Mouse (Mus musculus): ENCODE measurements around the gene Clec16a. TPM values are rescaled to one million over a fixed set of nuclear protein-coding genes. Genes with fewer than 3 reads are reported as not detected.

The Clec16a gene
- polyA plus RNA-seq, 1 experiment = 15.7 TPM

DNA sequence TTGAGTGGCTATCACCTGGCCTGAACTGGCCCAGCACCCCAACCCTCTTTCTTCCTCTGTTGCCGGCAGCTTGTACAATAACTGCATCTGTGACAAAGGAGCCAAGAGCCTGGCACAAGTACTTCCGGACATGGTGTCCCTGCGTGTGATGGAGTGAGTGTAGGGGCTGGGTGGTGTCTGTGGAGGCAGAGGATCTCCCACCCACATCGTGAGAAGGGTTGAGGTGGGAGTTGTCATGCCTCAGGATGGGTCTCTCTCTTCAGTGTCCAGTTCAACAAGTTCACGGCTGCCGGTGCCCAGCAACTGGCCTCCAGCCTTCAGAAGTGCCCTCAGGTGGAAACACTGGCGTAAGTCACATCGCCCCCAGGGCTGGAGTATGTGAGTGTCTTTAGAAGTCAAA, 21.5 kb upstream of the Clec16a start:
- Histone ChIP-seq H3K27ac (ENCODE audit: insufficient read depth, low read depth, low read length) (no peak overlapping the region), H3K4me3 (ENCODE audit: insufficient read depth, low read depth, low read length) (no peak overlapping the region), H3K27me3 (replicated peaks; ENCODE audit: control insufficient read depth, insufficient read depth, low read length) (no peaks in the 10 kb centered on the region), H3K36me3 (ENCODE audit: control insufficient read depth, insufficient read depth, low read length) (no peaks in the 10 kb centered on the region), H3K4me1 (ENCODE audit: control insufficient read depth, insufficient read depth, low read length) (0 out of 2 replicates have a peak, but pooled peaks cover 5% of the 10 kb centered on the region)
- DNase-seq = no peak
- TF ChIP-seq CTCF (conservative IDR thresholded peaks at IDR 0.05; ENCODE audit: insufficient read depth, insufficient read length, low read depth, low read length) = no peak
- no peak for TF ChIP-seq POLR2A (IDR thresholded peaks at IDR 0.05; ENCODE audit: low read depth, low read length)
- 92% methylated on average over 8 of the region's 8 CpGs for WGBS

DNA sequence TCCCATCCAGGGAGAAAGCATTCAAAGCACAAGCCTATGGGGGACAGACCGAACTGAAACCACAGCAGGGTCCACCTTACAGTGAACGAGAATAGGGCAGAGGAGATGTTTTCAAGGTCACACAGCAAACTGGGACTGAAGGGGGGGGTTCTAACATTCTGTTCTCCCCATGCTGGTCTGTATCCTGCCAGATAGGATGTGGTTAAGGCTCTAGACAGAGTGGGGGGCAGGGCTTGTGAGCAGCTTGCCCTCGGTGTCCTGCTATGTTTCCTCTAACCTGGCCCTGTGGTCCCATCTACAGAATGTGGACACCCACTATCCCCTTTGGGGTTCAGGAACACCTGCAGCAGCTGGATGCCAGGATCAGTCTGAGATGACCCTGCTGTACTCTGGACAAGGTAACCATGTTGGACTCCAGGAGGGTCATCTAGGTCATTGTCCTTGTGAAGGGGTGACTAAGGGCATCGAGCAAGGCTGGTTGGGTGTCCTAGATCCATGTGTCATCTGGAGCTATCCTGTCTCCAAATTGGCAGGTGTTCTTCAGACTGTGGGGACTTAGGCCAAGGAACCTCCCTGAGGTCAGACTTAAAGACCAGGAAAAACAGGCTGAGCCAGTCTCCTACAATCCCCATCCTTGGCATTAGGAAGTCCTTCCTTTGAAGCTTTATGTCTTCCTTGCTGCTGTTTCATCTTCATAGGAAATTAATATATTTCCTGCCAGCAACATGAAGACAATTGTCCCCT, 20.1 kb upstream of the Clec16a start:
- 65% methylated on average over 4 of the region's 4 CpGs for WGBS
- Histone ChIP-seq H3K36me3 (ENCODE audit: control insufficient read depth, insufficient read depth, low read length) (no peaks in the 10 kb centered on the region), H3K4me1 (ENCODE audit: control insufficient read depth, insufficient read depth, low read length) (0 out of 2 replicates have a peak, but pooled peaks cover 5% of the 10 kb centered on the region), H3K27me3 (replicated peaks; ENCODE audit: control insufficient read depth, insufficient read depth, low read length) (no peaks in the 10 kb centered on the region), H3K27ac (ENCODE audit: insufficient read depth, low read depth, low read length) (no peak overlapping the region), H3K4me3 (ENCODE audit: insufficient read depth, low read depth, low read length) (no peak overlapping the region)
- TF ChIP-seq CTCF (conservative IDR thresholded peaks at IDR 0.05; ENCODE audit: insufficient read depth, insufficient read length, low read depth, low read length) (no peak), POLR2A (IDR thresholded peaks at IDR 0.05; ENCODE audit: low read depth, low read length) (no peak)
- no peak for DNase-seq

DNA sequence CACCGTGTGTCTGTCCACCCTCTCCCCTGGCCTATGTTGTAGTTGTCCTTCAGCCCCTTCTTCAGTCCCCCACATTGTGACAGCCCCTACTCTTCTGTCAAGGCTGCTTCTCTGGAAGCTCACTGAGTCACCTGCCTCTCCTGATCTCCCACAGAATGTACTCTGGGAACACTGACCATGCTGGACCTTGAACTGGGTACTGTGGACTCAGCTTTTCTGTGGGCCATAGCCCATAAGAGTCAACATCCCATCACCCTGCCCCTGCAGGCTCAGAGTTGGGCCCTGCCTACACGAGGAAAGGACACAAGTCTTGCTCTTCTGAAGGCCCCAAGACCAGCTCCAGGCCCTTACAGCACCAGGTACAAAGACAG, 19.5 kb upstream of the Clec16a start:
- peak; percentile 36 for DNase-seq
- Histone ChIP-seq H3K4me3 (ENCODE audit: insufficient read depth, low read depth, low read length) (no peak overlapping the region), H3K36me3 (ENCODE audit: control insufficient read depth, insufficient read depth, low read length) (no peaks in the 10 kb centered on the region), H3K27me3 (replicated peaks; ENCODE audit: control insufficient read depth, insufficient read depth, low read length) (no peaks in the 10 kb centered on the region), H3K4me1 (ENCODE audit: control insufficient read depth, insufficient read depth, low read length) (0 out of 2 replicates have a peak, but pooled peaks cover 5% of the 10 kb centered on the region), H3K27ac (ENCODE audit: insufficient read depth, low read depth, low read length) (no peak overlapping the region)
- no peak for TF ChIP-seq POLR2A (IDR thresholded peaks at IDR 0.05; ENCODE audit: low read depth, low read length)
- no peak for TF ChIP-seq CTCF (conservative IDR thresholded peaks at IDR 0.05; ENCODE audit: insufficient read depth, insufficient read length, low read depth, low read length)
- 52% methylated on average over 2 of the region's 2 CpGs for WGBS

DNA sequence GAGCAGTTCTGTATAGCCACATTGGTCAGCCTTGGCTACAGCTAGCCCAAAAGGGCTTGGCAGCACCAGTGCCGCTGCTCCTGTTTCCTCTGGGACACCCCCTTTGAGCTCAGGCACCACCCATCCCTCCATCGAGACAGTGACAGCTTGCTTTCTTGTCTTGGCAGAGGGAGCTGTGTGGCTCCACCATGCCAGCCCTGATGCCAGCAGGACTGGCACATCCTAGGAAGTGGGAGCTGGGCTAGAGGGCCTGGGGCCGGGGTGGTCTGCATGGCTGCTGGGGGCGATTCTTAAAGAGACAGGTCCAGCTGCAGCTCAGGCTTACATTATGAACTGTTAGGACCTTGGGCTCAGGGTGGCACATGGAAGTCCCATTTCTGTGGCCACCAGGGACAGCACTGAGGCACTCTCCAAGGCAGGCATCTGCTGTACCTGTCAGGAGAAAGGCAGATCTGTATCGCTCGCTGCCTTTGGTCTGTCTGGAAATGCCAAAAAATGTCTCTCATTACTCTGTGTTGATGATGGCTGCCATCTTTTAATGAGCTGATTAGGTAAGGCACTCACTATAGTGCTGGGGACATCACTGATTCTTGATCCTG, 18.0 kb upstream of the Clec16a start:
- Histone ChIP-seq H3K4me1 (ENCODE audit: control insufficient read depth, insufficient read depth, low read length) (0 out of 2 replicates have a peak, but pooled peaks cover 5% of the 10 kb centered on the region), H3K27me3 (replicated peaks; ENCODE audit: control insufficient read depth, insufficient read depth, low read length) (no peaks in the 10 kb centered on the region), H3K27ac (ENCODE audit: insufficient read depth, low read depth, low read length) (no peak overlapping the region), H3K4me3 (ENCODE audit: insufficient read depth, low read depth, low read length) (no peak overlapping the region), H3K36me3 (ENCODE audit: control insufficient read depth, insufficient read depth, low read length) (no peaks in the 10 kb centered on the region)
- TF ChIP-seq CTCF (conservative IDR thresholded peaks at IDR 0.05; ENCODE audit: insufficient read depth, insufficient read length, low read depth, low read length) (peak; percentile 15; the same call in 1 of the 2 replicates), POLR2A (IDR thresholded peaks at IDR 0.05; ENCODE audit: low read depth, low read length) (no peak)
- DNase-seq = no peak
- 80% methylated on average over 6 of the region's 6 CpGs for WGBS

DNA sequence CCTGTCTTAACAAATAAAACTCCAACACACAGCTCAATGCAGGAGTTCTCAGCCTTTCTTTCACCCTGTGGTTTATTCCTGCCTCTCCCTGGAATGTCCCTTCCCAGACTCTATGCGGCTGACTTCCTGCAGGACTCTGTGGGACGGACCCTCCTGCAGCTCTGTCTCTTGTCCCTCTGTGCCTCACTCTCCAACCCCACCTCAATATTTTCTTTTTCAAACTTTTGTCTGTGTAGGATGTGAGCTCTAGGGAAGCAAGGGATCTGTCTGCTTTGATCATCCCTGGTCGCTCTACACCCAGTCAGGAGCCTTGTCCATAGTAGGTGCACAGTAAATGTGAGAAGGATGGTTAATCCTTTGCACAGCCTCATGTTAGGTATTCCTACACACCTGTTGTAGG, 16.8 kb upstream of the Clec16a start:
- Histone ChIP-seq H3K27ac (ENCODE audit: insufficient read depth, low read depth, low read length) (no peak overlapping the region), H3K4me3 (ENCODE audit: insufficient read depth, low read depth, low read length) (no peak overlapping the region), H3K36me3 (ENCODE audit: control insufficient read depth, insufficient read depth, low read length) (no peaks in the 10 kb centered on the region), H3K4me1 (ENCODE audit: control insufficient read depth, insufficient read depth, low read length) (0 out of 2 replicates have a peak, but pooled peaks cover 5% of the 10 kb centered on the region), H3K27me3 (replicated peaks; ENCODE audit: control insufficient read depth, insufficient read depth, low read length) (no peaks in the 10 kb centered on the region)
- DNase-seq = no peak
- WGBS = 89% methylated on average over 3 of the region's 3 CpGs
- no peak for TF ChIP-seq CTCF (conservative IDR thresholded peaks at IDR 0.05; ENCODE audit: insufficient read depth, insufficient read length, low read depth, low read length)
- TF ChIP-seq POLR2A (IDR thresholded peaks at IDR 0.05; ENCODE audit: low read depth, low read length) = no peak

DNA sequence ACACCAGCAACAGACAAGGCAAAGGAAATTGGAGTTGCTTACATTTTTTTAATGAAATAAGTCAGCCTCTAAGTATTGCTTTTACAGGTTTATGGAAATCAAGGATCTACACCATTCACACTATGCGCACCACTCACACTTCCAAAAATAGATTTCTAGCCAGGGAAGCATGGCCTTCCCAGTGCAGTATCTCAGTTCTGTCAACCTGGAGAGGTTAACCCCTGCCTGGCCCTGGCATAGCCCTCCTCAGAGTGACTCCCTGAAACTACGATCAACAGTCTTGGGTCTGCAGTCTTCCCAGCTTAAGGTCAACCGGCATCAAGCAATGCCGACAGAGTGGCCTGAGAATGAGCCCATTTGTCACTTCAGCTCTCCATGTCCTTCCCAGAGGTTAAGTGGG, 15.0 kb upstream of the Clec16a start:
- H3K4me1 ChIP-seq (ENCODE audit: control insufficient read depth, insufficient read depth, low read length) = 0 out of 2 replicates have a peak, but pooled peaks cover 5% of the 10 kb centered on the region
- no peak overlapping the region for H3K4me3 ChIP-seq (ENCODE audit: insufficient read depth, low read depth, low read length)
- H3K36me3 ChIP-seq (ENCODE audit: control insufficient read depth, insufficient read depth, low read length) = no peaks in the 10 kb centered on the region
- H3K27me3 ChIP-seq (replicated peaks; ENCODE audit: control insufficient read depth, insufficient read depth, low read length) = no peaks in the 10 kb centered on the region
- TF ChIP-seq CTCF (conservative IDR thresholded peaks at IDR 0.05; ENCODE audit: insufficient read depth, insufficient read length, low read depth, low read length) (no peak), POLR2A (IDR thresholded peaks at IDR 0.05; ENCODE audit: low read depth, low read length) (no peak)
- H3K27ac ChIP-seq (ENCODE audit: insufficient read depth, low read depth, low read length) = no peak overlapping the region
- no peak for DNase-seq
- WGBS = 82% methylated on average over 4 of the region's 4 CpGs

DNA sequence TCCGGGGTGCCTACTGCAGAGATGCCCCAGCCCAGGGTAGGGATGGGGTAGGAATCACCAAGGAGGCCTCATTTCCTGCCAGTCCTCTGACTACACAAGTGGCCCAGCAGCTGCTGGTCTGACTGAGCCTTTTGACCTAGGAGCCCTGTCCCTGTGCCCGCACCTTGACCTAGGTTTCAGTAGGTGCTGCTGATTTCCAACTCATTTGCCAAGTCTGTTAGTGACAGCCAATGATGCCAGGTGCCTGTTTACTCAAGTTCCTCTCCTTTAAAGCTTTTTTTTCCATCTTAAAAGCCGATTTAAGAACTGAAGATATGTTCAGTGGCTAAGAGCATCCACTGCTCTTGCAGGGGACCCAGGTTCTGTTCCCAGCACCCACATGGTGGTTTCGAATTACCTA, 11.4 kb upstream of the Clec16a start:
- no peak for DNase-seq
- TF ChIP-seq POLR2A (IDR thresholded peaks at IDR 0.05; ENCODE audit: low read depth, low read length) (no peak), CTCF (conservative IDR thresholded peaks at IDR 0.05; ENCODE audit: insufficient read depth, insufficient read length, low read depth, low read length) (no peak)

More for the DNA sequence above, 11.4 kb upstream of the Clec16a start:
- no peaks in the 10 kb centered on the region for H3K36me3 ChIP-seq (ENCODE audit: control insufficient read depth, insufficient read depth, low read length)
- H3K27me3 ChIP-seq (replicated peaks; ENCODE audit: control insufficient read depth, insufficient read depth, low read length) = no peaks in the 10 kb centered on the region
- WGBS = 96% methylated on average over 4 of the region's 4 CpGs
- H3K4me3 ChIP-seq (ENCODE audit: insufficient read depth, low read depth, low read length) = no peak overlapping the region
- no peaks in the 10 kb centered on the region for H3K4me1 ChIP-seq (ENCODE audit: control insufficient read depth, insufficient read depth, low read length)
- H3K27ac ChIP-seq (ENCODE audit: insufficient read depth, low read depth, low read length) = no peak overlapping the region

All from kidney, adult 2 months (tissue).